10 mouse cellular contexts compared by ENCODE assay signal in genomic region chr4:94557145-94557544, GRCm38 (mm10). TPM values are rescaled to one million over a fixed set of nuclear protein-coding genes. Genes with fewer than 3 reads are reported as not detected.
DNase-seq lines count a peak whose midpoint lies in the region; ATAC-seq and TF ChIP-seq lines count a peak whose summit lies in the region.
"Had no signal": no experiment of that assay in that cellular context is flagged by ENCODE, and none has a peak within 500 bp of the region (broad histone marks: within the 10 kb centered on the region; RNA-seq: fewer than 3 reads in every experiment).

No protein-coding gene starts in this region.

- WGBS in cerebellum, adult 2 months = 76% methylated on average over 7 of the region's 7 CpGs
- WGBS in heart, embryonic 15.5 days = 76% methylated on average over 7 of the region's 7 CpGs
- WGBS in liver, embryonic 15.5 days (ENCODE audit: insufficient replicate concordance) = 71% methylated on average over 7 of the region's 7 CpGs

- H3K4me3 ChIP-seq in cerebellum, adult 2 months (replicated peaks; ENCODE audit: insufficient read depth, low read depth, low read length) = peak overlapping the region; percentile 17
- H3K4me3 ChIP-seq in heart, embryonic 15.5 days = no peak overlapping the region
- H3K4me3 ChIP-seq in liver, embryonic 15.5 days (replicated peaks) = peak overlapping the region; percentile 92; the same call in 1 of the 2 replicates

- no peak for TF ChIP-seq CTCF in cerebellum, adult 2 months (IDR thresholded peaks at IDR 0.05; ENCODE audit: borderline replicate concordance, insufficient read depth, low read depth, low read length)

- TF ChIP-seq POLR2A in cerebellum, adult 2 months (IDR thresholded peaks at IDR 0.05; ENCODE audit: borderline replicate concordance, insufficient read depth, low read length) = no peak

- no peaks in the 10 kb centered on the region for H3K27me3 ChIP-seq in cerebellum, adult 2 months (ENCODE audit: control insufficient read depth, insufficient read depth, low read length)
- no peaks in the 10 kb centered on the region for H3K27me3 ChIP-seq in heart, embryonic 15.5 days
- H3K27me3 ChIP-seq in liver, embryonic 15.5 days = no peaks in the 10 kb centered on the region

- no peaks in the 10 kb centered on the region for H3K36me3 ChIP-seq in heart, embryonic 15.5 days
- no peaks in the 10 kb centered on the region for H3K36me3 ChIP-seq in liver, embryonic 15.5 days (replicated peaks)

- peaks cover 2% of the 10 kb centered on the region; the same call in 1 of the 2 replicates for H3K4me1 ChIP-seq in cerebellum, adult 2 months (ENCODE audit: control insufficient read depth, insufficient read depth, low read length)
- H3K4me1 ChIP-seq in heart, embryonic 15.5 days (replicated peaks) = peaks cover 7% of the 10 kb centered on the region
- peaks cover 22% of the 10 kb centered on the region for H3K4me1 ChIP-seq in liver, embryonic 15.5 days (replicated peaks)

- peak overlapping the region; percentile 32 for H3K4me2 ChIP-seq in heart, embryonic 15.5 days
- peak overlapping the region; percentile 77 for H3K4me2 ChIP-seq in liver, embryonic 15.5 days

- no peak overlapping the region for H3K27ac ChIP-seq in cerebellum, adult 2 months (ENCODE audit: insufficient read depth, low read length)
- no peak overlapping the region for H3K27ac ChIP-seq in heart, embryonic 15.5 days
- H3K27ac ChIP-seq in liver, embryonic 15.5 days (replicated peaks) = no peak overlapping the region

- no peaks in the 10 kb centered on the region for H3K9me3 ChIP-seq in heart, embryonic 15.5 days (replicated peaks)
- H3K9me3 ChIP-seq in liver, embryonic 15.5 days (replicated peaks) = no peaks in the 10 kb centered on the region

- ATAC-seq in heart, embryonic 15.5 days (replicated peaks; ENCODE audit: insufficient number of reproducible peaks, insufficient read depth, low FRiP score, low read depth) = no peak
- ATAC-seq in liver, embryonic 15.5 days (ENCODE audit: insufficient read depth) = no peak

- DNase-seq in kidney, adult 11 months = peak; percentile 7
- no peak for DNase-seq in kidney, postnatal 25 days
- DNase-seq in cerebellum, adult 2 months = peak in 1 of 2 experiments; percentile 18
- no peak for DNase-seq in adrenal gland, postnatal 4 days (ENCODE audit: low spot score in 2 of 2)
- no peak for DNase-seq in spleen, postnatal 14 days (ENCODE audit: low spot score in 2 of 2)
- no peak for DNase-seq in spleen, postnatal 36 days (ENCODE audit: low spot score in 2 of 2)

- H3K9ac ChIP-seq in heart, embryonic 15.5 days = no peak overlapping the region
- H3K9ac ChIP-seq in liver, embryonic 15.5 days = no peak overlapping the region

RNA-seq across cellular contexts. Expression of gene Caap1, which starts 0.5 kb away (rescaled TPM):
- 9.1 TPM in 2 replicates for polyA plus RNA-seq in cerebellum, adult 2 months (2012; rRNA removed)
- polyA plus RNA-seq in heart, embryonic 15.5 days (2015; fragmentation: Nextera tagmentation; extraction: Ambion mirVana) = 9.5 and 10.0 TPM in 2 replicates
- polyA plus RNA-seq in liver, embryonic 15.5 days (2015; fragmentation: Nextera tagmentation; extraction: Ambion mirVana) = 7.5 and 9.1 TPM in 2 replicates
- 10 to 100 TPM in 1 of 2 experiments, 1 to 10 TPM in 1; 9.9 to 11.1 TPM for total RNA-seq in adrenal gland, postnatal 4 days (2021)

RNA-seq across cellular contexts. Expression of gene Gm10306, which starts 0.8 kb away (rescaled TPM):
- polyA plus RNA-seq in cerebellum, adult 2 months (2012; rRNA removed) = not detected in 2 replicates
- not detected in 2 replicates for polyA plus RNA-seq in heart, embryonic 15.5 days (2015; fragmentation: Nextera tagmentation; extraction: Ambion mirVana)
- polyA plus RNA-seq in liver, embryonic 15.5 days (2015; fragmentation: Nextera tagmentation; extraction: Ambion mirVana) = not detected in 2 replicates
- total RNA-seq in adrenal gland, postnatal 4 days (2021) = not detected
- total RNA-seq: layer of hippocampus, postnatal 25 days had no signal
- polyA plus RNA-seq: spleen, adult 2 months had no signal

RNA-seq across cellular contexts. Expression of gene Plaa, which starts 45.9 kb away (rescaled TPM):
- polyA plus RNA-seq in cerebellum, adult 2 months (2012; rRNA removed) = 29.5 and 29.9 TPM in 2 replicates
- polyA plus RNA-seq in heart, embryonic 15.5 days (2015; fragmentation: Nextera tagmentation; extraction: Ambion mirVana) = 48.3 and 49.5 TPM in 2 replicates
- 25.9 and 26.4 TPM in 2 replicates for polyA plus RNA-seq in liver, embryonic 15.5 days (2015; fragmentation: Nextera tagmentation; extraction: Ambion mirVana)
- 10 to 100 TPM; 60.0 to 61.9 TPM for total RNA-seq in adrenal gland, postnatal 4 days (2021)

RNA-seq across cellular contexts. Expression of gene Ift74, which starts 57.1 kb away (rescaled TPM):
- polyA plus RNA-seq in cerebellum, adult 2 months (2012; rRNA removed) = 10.9 and 13.2 TPM in 2 replicates
- polyA plus RNA-seq in heart, embryonic 15.5 days (2015; fragmentation: Nextera tagmentation; extraction: Ambion mirVana) = 12.3 and 13.9 TPM in 2 replicates
- polyA plus RNA-seq in liver, embryonic 15.5 days (2015; fragmentation: Nextera tagmentation; extraction: Ambion mirVana) = 1.8 and 1.9 TPM in 2 replicates
- total RNA-seq in adrenal gland, postnatal 4 days (2021) = 10 to 100 TPM; 21.8 to 30.8 TPM
